Mouse (Mus musculus): ENCODE results near the gene Myl6b. TPM values are rescaled to one million over a fixed set of nuclear protein-coding genes. Genes with fewer than 3 reads are reported as not detected.

Gene Myl6b
- polyA plus RNA-seq, 1 experiment from 2014 or later = 5.0 TPM

DNA sequence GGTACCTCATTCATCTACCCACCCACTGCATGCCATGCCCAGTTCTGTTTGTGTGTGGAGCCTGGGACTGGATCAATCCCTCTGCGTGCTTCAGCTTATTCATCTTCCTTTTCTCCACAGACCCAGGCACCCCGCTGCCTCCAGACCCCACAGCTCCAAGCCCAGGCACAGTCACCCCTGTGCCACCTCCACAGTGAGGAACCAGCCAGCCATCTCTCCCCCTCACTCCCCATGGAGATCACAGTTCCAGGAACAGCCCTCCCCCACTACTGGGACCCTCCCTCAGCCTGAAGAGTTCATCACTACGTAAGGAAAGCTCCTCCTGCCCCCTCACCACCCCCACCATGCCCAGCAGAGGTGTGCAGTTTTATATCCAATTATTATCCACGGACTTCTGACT, 9.7 kb downstream of the Myl6b start:
- Histone ChIP-seq H3K9me3 (ENCODE audit: control insufficient read depth, low read length) (no peaks in the 10 kb centered on the region), H3K4me1 (ENCODE audit: control insufficient read depth in 2 of 2, insufficient read depth in 2 of 2, low read length in 2 of 2) (peaks cover 22 to 27% of the 10 kb centered on the region in 2 experiments), H3K9ac (ENCODE audit: low read length) (no peak overlapping the region), H3K4me2 (ENCODE audit: low read length) (no peak overlapping the region), H3K27ac (replicated peaks in 1 of 2; ENCODE audit: control insufficient read depth in 1 of 2, insufficient read depth in 1 of 2, low read depth in 2 of 2, low read length in 2 of 2) (0 out of 4 replicates have a peak overlapping the region, but pooled peaks of 1 of the 2 experiments have one; percentile 6), H3K36me3 (ENCODE audit: control insufficient read depth, insufficient read depth, low read length) (peaks cover 85% of the 10 kb centered on the region), H3K4me3 (ENCODE audit: control insufficient read depth in 1 of 2, insufficient read depth in 1 of 2, low read depth in 1 of 2, low read length in 2 of 2) (no peak overlapping the region), H3K27me3 (ENCODE audit: control insufficient read depth, insufficient read depth, low read length) (no peaks in the 10 kb centered on the region)
- no peak for ATAC-seq (ENCODE audit: insufficient number of reproducible peaks, insufficient read depth, low FRiP score, low read depth)
- 75% methylated on average over 4 of the region's 4 CpGs for WGBS

DNA sequence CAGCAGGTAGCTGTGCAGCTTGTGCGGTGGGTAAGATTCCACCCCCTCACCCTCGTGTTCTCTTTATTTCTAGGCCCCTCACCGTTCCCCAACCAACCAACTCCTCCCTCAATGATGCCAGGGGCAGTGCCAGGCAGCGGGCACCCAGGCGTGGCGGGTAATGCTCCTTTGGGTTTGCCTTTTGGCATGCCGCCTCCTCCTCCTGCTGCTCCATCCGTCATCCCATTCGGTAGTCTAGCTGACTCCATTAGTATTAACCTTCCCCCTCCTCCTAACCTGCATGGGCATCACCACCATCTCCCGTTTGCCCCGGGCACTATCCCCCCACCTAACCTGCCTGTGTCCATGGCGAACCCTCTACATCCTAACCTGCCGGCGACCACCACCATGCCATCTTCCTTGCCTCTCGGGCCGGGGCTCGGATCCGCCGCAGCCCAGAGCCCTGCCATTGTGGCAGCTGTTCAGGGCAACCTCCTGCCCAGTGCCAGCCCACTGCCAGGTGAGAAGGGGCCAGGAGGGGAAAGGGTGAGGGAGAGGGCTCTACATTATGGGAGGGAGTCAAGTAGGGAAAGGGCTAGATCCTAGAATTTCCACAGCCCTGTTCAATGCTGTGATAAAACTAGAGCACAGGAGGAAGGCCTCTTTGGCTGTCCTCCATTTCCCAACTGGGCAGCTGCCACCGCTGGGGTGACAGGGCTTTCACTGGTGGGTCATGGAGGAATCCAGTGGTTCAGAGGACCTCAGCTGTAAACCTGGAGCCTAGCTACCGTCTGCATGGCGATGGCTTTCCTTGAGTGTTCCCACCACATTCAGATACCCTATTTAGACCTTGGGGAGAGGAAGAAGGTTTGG, 10.4 kb downstream of the Myl6b start:
- no peak overlapping the region for H3K4me2 ChIP-seq (ENCODE audit: low read length)
- H3K27me3 ChIP-seq (ENCODE audit: control insufficient read depth, insufficient read depth, low read length) = no peaks in the 10 kb centered on the region
- no peak for ATAC-seq (ENCODE audit: insufficient number of reproducible peaks, insufficient read depth, low FRiP score, low read depth)
- H3K36me3 ChIP-seq (ENCODE audit: control insufficient read depth, insufficient read depth, low read length) = peaks cover 92% of the 10 kb centered on the region
- peaks cover 22 to 27% of the 10 kb centered on the region in 2 experiments for H3K4me1 ChIP-seq (ENCODE audit: control insufficient read depth in 2 of 2, insufficient read depth in 2 of 2, low read length in 2 of 2)
- no peak overlapping the region for H3K9ac ChIP-seq (ENCODE audit: low read length)
- H3K9me3 ChIP-seq (ENCODE audit: control insufficient read depth, low read length) = no peaks in the 10 kb centered on the region
- no peak overlapping the region for H3K4me3 ChIP-seq (ENCODE audit: control insufficient read depth in 1 of 2, insufficient read depth in 1 of 2, low read depth in 1 of 2, low read length in 2 of 2)
- 92% methylated on average over 22 of the region's 22 CpGs for WGBS
- 0 out of 4 replicates have a peak overlapping the region, but pooled peaks of 1 of the 2 experiments have one; percentile 6 for H3K27ac ChIP-seq (replicated peaks in 1 of 2; ENCODE audit: control insufficient read depth in 1 of 2, insufficient read depth in 1 of 2, low read depth in 2 of 2, low read length in 2 of 2)

DNA sequence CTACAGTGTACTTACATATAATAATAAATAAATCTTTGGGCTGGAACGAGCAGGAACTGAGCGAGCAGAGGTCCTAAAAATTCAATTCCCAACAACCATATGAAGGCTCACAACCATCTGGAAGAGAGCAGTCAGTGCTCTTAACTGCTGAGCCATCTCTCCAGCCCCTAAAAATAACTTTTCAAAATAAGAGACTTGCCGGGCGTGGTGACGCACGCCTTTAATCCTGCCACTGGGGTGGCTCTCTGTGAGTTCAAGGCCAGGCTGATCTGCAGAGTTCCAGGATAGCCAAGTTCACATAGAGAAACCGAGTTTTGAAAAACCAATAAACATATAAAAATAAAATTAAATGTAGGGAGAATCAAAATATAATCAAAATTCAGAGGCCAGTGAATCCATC, 12.1 kb downstream of the Myl6b start:
- Histone ChIP-seq H3K9me3 (ENCODE audit: control insufficient read depth, low read length) (no peaks in the 10 kb centered on the region), H3K9ac (ENCODE audit: low read length) (no peak overlapping the region), H3K4me2 (ENCODE audit: low read length) (no peak overlapping the region), H3K27me3 (ENCODE audit: control insufficient read depth, insufficient read depth, low read length) (no peaks in the 10 kb centered on the region), H3K4me1 (ENCODE audit: control insufficient read depth in 2 of 2, insufficient read depth in 2 of 2, low read length in 2 of 2) (peaks cover 15 to 22% of the 10 kb centered on the region in 2 experiments), H3K4me3 (ENCODE audit: control insufficient read depth in 1 of 2, insufficient read depth in 1 of 2, low read depth in 1 of 2, low read length in 2 of 2) (no peak overlapping the region), H3K27ac (replicated peaks in 1 of 2; ENCODE audit: control insufficient read depth in 1 of 2, insufficient read depth in 1 of 2, low read depth in 2 of 2, low read length in 2 of 2) (no peak overlapping the region), H3K36me3 (ENCODE audit: control insufficient read depth, insufficient read depth, low read length) (peaks cover 100% of the 10 kb centered on the region)
- no peak for ATAC-seq (ENCODE audit: insufficient number of reproducible peaks, insufficient read depth, low FRiP score, low read depth)
- 72% methylated on average over 7 of the region's 7 CpGs for WGBS

DNA sequence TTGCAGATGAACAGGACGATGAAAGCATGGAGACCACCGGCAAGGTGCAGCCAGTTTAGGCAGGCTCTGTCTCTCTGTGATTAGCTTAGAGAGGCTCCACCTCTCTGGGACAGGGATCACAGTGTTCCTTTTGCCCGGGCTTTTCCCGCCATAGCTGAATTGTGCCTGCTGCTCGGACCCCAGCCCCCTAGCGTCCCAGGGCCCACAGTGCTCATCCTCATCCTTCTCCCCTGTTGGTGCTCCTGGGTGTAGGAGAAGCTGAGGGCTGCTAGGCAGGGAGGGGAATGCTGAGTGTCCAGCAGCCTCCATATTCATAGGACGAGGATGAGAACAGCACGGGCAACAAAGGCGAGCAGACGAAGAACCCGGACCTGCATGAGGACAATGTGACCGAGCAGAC, 24.1 kb downstream of the Myl6b start:
- H3K9ac ChIP-seq (ENCODE audit: low read length) = no peak overlapping the region
- WGBS = 83% methylated on average over 12 of the region's 12 CpGs
- no peaks in the 10 kb centered on the region for H3K27me3 ChIP-seq (ENCODE audit: control insufficient read depth, insufficient read depth, low read length)
- no peak overlapping the region for H3K4me3 ChIP-seq (ENCODE audit: control insufficient read depth in 1 of 2, insufficient read depth in 1 of 2, low read depth in 1 of 2, low read length in 2 of 2)
- no peaks in the 10 kb centered on the region for H3K4me1 ChIP-seq (ENCODE audit: control insufficient read depth in 2 of 2, insufficient read depth in 2 of 2, low read length in 2 of 2)
- no peak overlapping the region for H3K27ac ChIP-seq (replicated peaks in 1 of 2; ENCODE audit: control insufficient read depth in 1 of 2, insufficient read depth in 1 of 2, low read depth in 2 of 2, low read length in 2 of 2)
- H3K36me3 ChIP-seq (ENCODE audit: control insufficient read depth, insufficient read depth, low read length) = peaks cover 98% of the 10 kb centered on the region
- no peaks in the 10 kb centered on the region for H3K9me3 ChIP-seq (ENCODE audit: control insufficient read depth, low read length)
- H3K4me2 ChIP-seq (ENCODE audit: low read length) = no peak overlapping the region
- no peak for ATAC-seq (ENCODE audit: insufficient number of reproducible peaks, insufficient read depth, low FRiP score, low read depth)

DNA sequence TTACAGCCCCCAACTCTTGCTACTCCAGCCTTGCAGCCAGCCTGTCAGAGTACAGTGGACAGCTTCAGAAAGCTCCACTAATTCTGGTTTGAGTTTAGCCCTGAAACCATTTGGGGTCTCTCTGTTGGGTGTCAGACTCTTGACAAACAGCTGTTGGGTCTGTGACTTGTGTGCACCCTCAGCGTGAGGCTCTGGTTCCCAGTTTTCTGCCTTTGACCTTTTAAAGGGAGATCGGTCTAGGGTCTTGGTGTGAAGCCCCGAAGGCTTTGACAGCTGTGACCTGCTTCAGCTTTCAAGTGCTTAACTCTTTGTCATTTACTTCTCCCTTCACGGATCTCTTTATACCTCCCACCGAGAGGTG, 38.2 kb downstream of the Myl6b start:
- H3K4me1 ChIP-seq (ENCODE audit: control insufficient read depth in 2 of 2, insufficient read depth in 2 of 2, low read length in 2 of 2) = peaks cover 0 to 12% of the 10 kb centered on the region in 2 experiments; a peak in 2 of 4 replicates
- peak overlapping the region; percentile 89 to 95 for H3K4me3 ChIP-seq (ENCODE audit: control insufficient read depth in 1 of 2, insufficient read depth in 1 of 2, low read depth in 1 of 2, low read length in 2 of 2)
- 8% methylated on average over 5 of the region's 5 CpGs for WGBS
- H3K9ac ChIP-seq (ENCODE audit: low read length) = peak overlapping the region; percentile 93
- no peaks in the 10 kb centered on the region for H3K27me3 ChIP-seq (ENCODE audit: control insufficient read depth, insufficient read depth, low read length)
- peak overlapping the region in 1 of 2 experiments; percentile 92; a peak in 3 of 4 replicates for H3K27ac ChIP-seq (replicated peaks in 1 of 2; ENCODE audit: control insufficient read depth in 1 of 2, insufficient read depth in 1 of 2, low read depth in 2 of 2, low read length in 2 of 2)
- peak overlapping the region; percentile 86 for H3K4me2 ChIP-seq (ENCODE audit: low read length)
- no peaks in the 10 kb centered on the region for H3K9me3 ChIP-seq (ENCODE audit: control insufficient read depth, low read length)
- H3K36me3 ChIP-seq (ENCODE audit: control insufficient read depth, insufficient read depth, low read length) = peaks cover 46% of the 10 kb centered on the region
- ATAC-seq (ENCODE audit: insufficient number of reproducible peaks, insufficient read depth, low FRiP score, low read depth) = no peak

DNA sequence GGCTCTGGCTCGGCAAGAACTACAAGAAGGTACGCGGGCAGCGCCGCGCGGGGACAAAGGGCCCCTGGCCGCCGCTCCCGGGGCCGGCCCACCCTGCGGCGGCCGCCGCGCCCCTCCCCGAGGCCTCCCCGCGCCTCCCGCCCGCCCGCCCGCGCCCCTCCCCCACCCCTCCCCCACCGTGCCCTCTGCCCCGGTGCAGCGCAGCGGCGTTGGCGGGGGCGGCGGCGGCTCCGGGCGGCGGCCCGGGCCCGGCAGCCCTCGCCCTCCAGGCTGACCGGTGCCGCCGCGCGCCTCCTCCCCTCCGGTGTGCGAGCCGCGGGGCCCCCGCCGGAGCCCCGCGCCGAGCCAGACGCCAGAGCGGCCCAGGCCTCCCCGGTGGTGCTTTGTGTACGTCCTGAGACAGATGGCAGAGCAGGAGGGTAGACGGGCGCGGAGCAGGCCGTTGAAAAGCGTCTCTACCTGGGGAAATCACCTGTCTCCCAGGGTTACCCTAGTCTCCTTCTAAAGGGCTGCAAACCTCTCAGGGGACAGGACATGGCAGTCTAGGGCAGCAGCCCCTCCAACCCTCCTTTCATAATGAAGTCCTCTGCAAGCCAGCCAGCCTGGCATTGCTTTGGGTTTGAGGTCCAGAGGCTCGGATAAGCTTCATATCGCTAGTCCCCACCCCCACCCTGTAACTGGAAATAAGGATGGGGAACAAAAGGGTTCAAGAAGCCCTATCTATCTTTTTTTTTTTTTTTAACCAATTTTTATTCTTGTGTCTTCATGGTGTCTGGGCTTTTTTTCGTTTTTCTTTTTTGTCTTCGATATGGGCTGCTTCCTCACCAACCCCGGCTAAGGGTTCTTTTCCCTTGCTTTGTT, 38.8 kb downstream of the Myl6b start:
- H3K9ac ChIP-seq (ENCODE audit: low read length) = peak overlapping the region; percentile 93
- H3K27me3 ChIP-seq (ENCODE audit: control insufficient read depth, insufficient read depth, low read length) = no peaks in the 10 kb centered on the region
- H3K27ac ChIP-seq (replicated peaks in 1 of 2; ENCODE audit: control insufficient read depth in 1 of 2, insufficient read depth in 1 of 2, low read depth in 2 of 2, low read length in 2 of 2) = peak overlapping the region; percentile 91 to 92
- peaks cover 40% of the 10 kb centered on the region for H3K36me3 ChIP-seq (ENCODE audit: control insufficient read depth, insufficient read depth, low read length)
- H3K4me2 ChIP-seq (ENCODE audit: low read length) = peak overlapping the region; percentile 86
- peak overlapping the region; percentile 89 to 95 for H3K4me3 ChIP-seq (ENCODE audit: control insufficient read depth in 1 of 2, insufficient read depth in 1 of 2, low read depth in 1 of 2, low read length in 2 of 2)
- H3K9me3 ChIP-seq (ENCODE audit: control insufficient read depth, low read length) = no peaks in the 10 kb centered on the region
- peaks cover 0 to 15% of the 10 kb centered on the region in 2 experiments; a peak in 2 of 4 replicates for H3K4me1 ChIP-seq (ENCODE audit: control insufficient read depth in 2 of 2, insufficient read depth in 2 of 2, low read length in 2 of 2)
- ATAC-seq (ENCODE audit: insufficient number of reproducible peaks, insufficient read depth, low FRiP score, low read depth) = peak; percentile 59
- WGBS = 2% methylated on average over 25 of the region's 67 CpGs

DNA sequence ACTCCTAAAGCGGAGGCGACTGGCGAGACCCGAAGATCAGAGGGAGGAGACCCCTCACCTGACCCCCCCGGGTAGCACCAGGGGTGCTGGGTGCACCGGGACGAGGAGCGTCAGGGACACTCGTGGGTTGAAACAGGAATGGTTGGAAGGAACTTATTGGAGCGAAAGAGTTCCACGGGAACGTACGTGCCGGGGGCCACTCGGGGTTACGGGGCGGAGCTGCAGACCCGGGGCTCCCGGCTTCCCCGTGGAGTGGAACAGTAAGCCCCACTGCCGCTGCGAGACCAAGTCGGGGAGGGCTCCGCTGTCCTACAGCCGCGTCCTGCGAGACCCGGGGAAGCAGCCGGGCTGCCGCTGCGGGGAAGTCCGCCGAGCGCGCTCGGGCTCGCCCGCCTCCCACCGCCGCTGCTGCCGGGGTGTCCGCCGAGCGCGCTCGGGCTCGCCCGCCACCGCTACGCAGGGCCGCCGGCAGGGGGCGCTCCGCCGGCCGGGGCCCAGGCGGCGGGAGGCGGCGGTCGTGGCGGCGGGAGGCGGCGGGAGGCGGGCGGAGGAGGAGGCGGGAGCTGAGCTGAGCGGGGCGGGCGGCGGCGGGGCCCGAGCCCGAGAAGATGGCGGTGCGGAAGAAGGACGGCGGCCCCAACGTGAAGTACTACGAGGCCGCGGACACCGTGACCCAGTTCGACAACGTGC, 39.6 kb downstream of the Myl6b start, which contains the start of gene Smarcc2:
Gene Smarcc2 (plus strand): TSS at position 530 of the 690 bp plus-strand sequence.
- peak within 1 kb of the TSS; percentile 93 for H3K9ac ChIP-seq (ENCODE audit: low read length)
- no peaks in the 10 kb centered on the region for H3K9me3 ChIP-seq (ENCODE audit: control insufficient read depth, low read length)
- peaks cover 0 to 15% of the 10 kb centered on the region in 2 experiments; a peak in 2 of 4 replicates for H3K4me1 ChIP-seq (ENCODE audit: control insufficient read depth in 2 of 2, insufficient read depth in 2 of 2, low read length in 2 of 2)
- peak within 1 kb of the TSS; percentile 89 to 95 for H3K4me3 ChIP-seq (ENCODE audit: control insufficient read depth in 1 of 2, insufficient read depth in 1 of 2, low read depth in 1 of 2, low read length in 2 of 2)
- no peaks in the 10 kb centered on the region for H3K27me3 ChIP-seq (ENCODE audit: control insufficient read depth, insufficient read depth, low read length)
- H3K4me2 ChIP-seq (ENCODE audit: low read length) = peak within 1 kb of the TSS; percentile 86
- peak; percentile 83 for ATAC-seq (ENCODE audit: insufficient number of reproducible peaks, insufficient read depth, low FRiP score, low read depth)
- 2% methylated on average over 75 of the region's 86 CpGs for WGBS
- peak within 1 kb of the TSS; percentile 91 to 92 for H3K27ac ChIP-seq (replicated peaks in 1 of 2; ENCODE audit: control insufficient read depth in 1 of 2, insufficient read depth in 1 of 2, low read depth in 2 of 2, low read length in 2 of 2)
- H3K36me3 ChIP-seq (ENCODE audit: control insufficient read depth, insufficient read depth, low read length) = peaks cover 32% of the 10 kb centered on the region

All from heart, embryonic 14.5 days (tissue).